Mouse (Mus musculus): ENCODE measurements around the gene Morn1.

GRCm38 (mm10) chr4:155164550-155164949, 78.2 kb downstream of the Morn1 start:
- TF ChIP-seq POLR2A (IDR thresholded peaks at IDR 0.05; ENCODE audit: borderline replicate concordance, extremely low read depth, low read depth, low read length) (no peak), CTCF (IDR thresholded peaks at IDR 0.05; ENCODE audit: insufficient read depth, low read length) (no peak)

Measured in lung, adult 2 months (tissue).